Comparison of ENCODE assay signal across 8 mouse cellular contexts in genomic region chr3:51652292-51652691, GRCm38 (mm10). TPM values are rescaled to one million over a fixed set of nuclear protein-coding genes. Genes with fewer than 3 reads are reported as not detected.
DNase-seq lines count a peak whose midpoint lies in the region; ATAC-seq and TF ChIP-seq lines count a peak whose summit lies in the region.

No protein-coding gene starts in this region.

- TF ChIP-seq CTCF in lung, postnatal 0 days (IDR thresholded peaks at IDR 0.05), result peak; percentile 80

- H3K36me3 ChIP-seq in hindbrain, embryonic 10.5 days, result no peaks in the 10 kb centered on the region
- no peaks in the 10 kb centered on the region for H3K36me3 ChIP-seq in lung, postnatal 0 days (ENCODE audit: insufficient read depth, low read length)

- H3K9ac ChIP-seq in lung, postnatal 0 days (replicated peaks; ENCODE audit: low read depth), result no peak overlapping the region

- H3K27ac ChIP-seq in hindbrain, embryonic 10.5 days, result peak overlapping the region; percentile 80
- 0 out of 2 replicates have a peak overlapping the region, but pooled peaks have one; percentile 29 for H3K27ac ChIP-seq in lung, postnatal 0 days (ENCODE audit: low read length)

- peak overlapping the region; percentile 49 for H3K4me2 ChIP-seq in lung, postnatal 0 days (replicated peaks; ENCODE audit: low read depth, low read length)

- H3K27me3 ChIP-seq in hindbrain, embryonic 10.5 days (ENCODE audit: insufficient read depth, poor library complexity, severe bottlenecking), result no peaks in the 10 kb centered on the region
- H3K27me3 ChIP-seq in lung, postnatal 0 days (replicated peaks; ENCODE audit: insufficient read depth, low read length), result no peaks in the 10 kb centered on the region

- peak; percentile 60 for DNase-seq in Muller cell, postnatal 12 days (ENCODE audit: inconsistent ontology term)
- DNase-seq in cerebellum, adult 9-10 months, result peak; percentile 92
- DNase-seq in hindbrain, embryonic 10.5 days (ENCODE audit: low spot score), result peak; percentile 74
- DNase-seq in layer of hippocampus, adult 9-11 months, result peak; percentile 63
- DNase-seq in lung, postnatal 0 days (ENCODE audit: low spot score), result peak; percentile 89
- peak; percentile 63 for DNase-seq in ovary, postnatal 10 days (ENCODE audit: low spot score)
- peak; percentile 84 for DNase-seq in thymus, postnatal 0 days (ENCODE audit: low spot score)

- H3K4me3 ChIP-seq in hindbrain, embryonic 10.5 days, result peak overlapping the region; percentile 39
- no peak overlapping the region for H3K4me3 ChIP-seq in lung, postnatal 0 days (ENCODE audit: low read depth, low read length)

- 2% methylated on average over 9 of the region's 9 CpGs for WGBS in hindbrain, embryonic 10.5 days
- 5% methylated on average over 9 of the region's 9 CpGs for WGBS in lung, postnatal 0 days

- ATAC-seq in frontal cortex, adult (ENCODE audit: low TSS enrichment), result peak; percentile 66
- peak; percentile 80 for ATAC-seq in lung, postnatal 0 days

- no peaks in the 10 kb centered on the region for H3K9me3 ChIP-seq in hindbrain, embryonic 10.5 days
- H3K9me3 ChIP-seq in lung, postnatal 0 days (ENCODE audit: low read length), result no peaks in the 10 kb centered on the region

- peaks cover 29% of the 10 kb centered on the region for H3K4me1 ChIP-seq in hindbrain, embryonic 10.5 days (replicated peaks)
- H3K4me1 ChIP-seq in lung, postnatal 0 days (ENCODE audit: insufficient read depth, low read depth, low read length), result no peaks in the 10 kb centered on the region; the same call in 1 of the 2 replicates

- no peak for TF ChIP-seq EP300 in lung, postnatal 0 days (IDR thresholded peaks at IDR 0.05)

RNA-seq across cellular contexts. Expression of gene Mgst2, which starts 7.9 kb away (rescaled TPM):
- 0.42 TPM in 1 of 2 replicates, not detected in the other for polyA plus RNA-seq in hindbrain, embryonic 10.5 days (2016; fragmentation: Nextera tagmentation; extraction: Ambion mirVana)
- 6.7 and 8.6 TPM in 2 replicates for polyA plus RNA-seq in lung, postnatal 0 days (2015; fragmentation: Nextera tagmentation; extraction: Ambion mirVana)
- 153 and 179 TPM in 2 replicates for polyA plus RNA-seq in thymus, postnatal 0 days (2015; fragmentation: Nextera tagmentation; extraction: Ambion mirVana)

Comparison
In these comparisons a context has a peak if more than half of its experiments do, and no peak if none do; other contexts are left out.
1. RNA of gene Mgst2, which starts 7.9 kb away (polyA plus RNA-seq): 153 to 179 TPM in thymus, postnatal 0 days; 6.7 to 8.6 TPM in lung, postnatal 0 days and 0.42 TPM in hindbrain, embryonic 10.5 days; every median in the first group is over 10 times any median in the second.
2. Peak in every context shown above with its lines, with median percentiles within 50 percentile points of each other: DNase-seq.